ENCODE assay signal across 9 mouse cellular contexts in genomic region chr10:93611419-93612007, GRCm38 (mm10). TPM values are rescaled to one million over a fixed set of nuclear protein-coding genes. Genes with fewer than 3 reads are reported as not detected.
DNase-seq lines count a peak whose midpoint lies in the region; ATAC-seq and TF ChIP-seq lines count a peak whose summit lies in the region.
"Had no signal": no experiment of that assay in that cellular context is flagged by ENCODE, and none has a peak within 500 bp of the region (broad histone marks: within the 10 kb centered on the region; RNA-seq: fewer than 3 reads in every experiment).

No protein-coding gene starts in this region.

- no peak overlapping the region for H3K27ac ChIP-seq in spleen, adult 2 months (ENCODE audit: insufficient read depth, low read length)
- H3K27ac ChIP-seq in brown adipose tissue, adult 24 weeks (replicated peaks; ENCODE audit: low read depth, low read length) = no peak overlapping the region
- H3K27ac ChIP-seq in kidney, embryonic 15.5 days = no peak overlapping the region
- H3K27ac ChIP-seq in lung, embryonic 16.5 days (ENCODE audit: low read length) = no peak overlapping the region
- no peak overlapping the region for H3K27ac ChIP-seq in stomach, postnatal 0 days (replicated peaks)
- H3K27ac ChIP-seq: embryonic facial prominence, embryonic 12.5 days; macrophage had no signal

- peak overlapping the region; percentile 20; the same call in 1 of the 2 replicates for H3K4me2 ChIP-seq in kidney, embryonic 15.5 days
- no peak overlapping the region for H3K4me2 ChIP-seq in lung, embryonic 16.5 days (ENCODE audit: low read depth, low read length)
- H3K4me2 ChIP-seq in stomach, postnatal 0 days (replicated peaks; ENCODE audit: low read depth) = no peak overlapping the region; the same call in 1 of the 2 replicates
- H3K4me2 ChIP-seq: embryonic facial prominence, embryonic 12.5 days had no signal

- H3K27me3 ChIP-seq in spleen, adult 2 months (ENCODE audit: control insufficient read depth, insufficient read depth, low read length) = no peaks in the 10 kb centered on the region
- no peaks in the 10 kb centered on the region for H3K27me3 ChIP-seq in kidney, embryonic 15.5 days
- no peaks in the 10 kb centered on the region for H3K27me3 ChIP-seq in lung, embryonic 16.5 days (ENCODE audit: control insufficient read depth, insufficient read depth, low read depth, low read length)
- H3K27me3 ChIP-seq in stomach, postnatal 0 days (ENCODE audit: control insufficient read depth, insufficient read depth, low read length) = no peaks in the 10 kb centered on the region
- H3K27me3 ChIP-seq: embryonic facial prominence, embryonic 12.5 days had no signal

- H3K4me3 ChIP-seq in spleen, adult 2 months (ENCODE audit: extremely low read depth, insufficient read depth, insufficient read length) = no peak overlapping the region
- H3K4me3 ChIP-seq in brown adipose tissue, adult 24 weeks (ENCODE audit: insufficient read depth, low read depth, low read length) = peak overlapping the region; percentile 32; the same call in 1 of the 2 replicates
- H3K4me3 ChIP-seq in kidney, embryonic 15.5 days (replicated peaks) = no peak overlapping the region
- no peak overlapping the region for H3K4me3 ChIP-seq in lung, embryonic 16.5 days (ENCODE audit: low read length)
- no peak overlapping the region for H3K4me3 ChIP-seq in stomach, postnatal 0 days (ENCODE audit: low read depth, low read length)
- H3K4me3 ChIP-seq: embryonic facial prominence, embryonic 12.5 days had no signal

- peak; percentile 72; the same call in 1 of the 2 replicates for TF ChIP-seq CTCF in spleen, adult 2 months (IDR thresholded peaks at IDR 0.05; ENCODE audit: extremely low read depth, insufficient read depth, insufficient read length, insufficient replicate concordance)
- TF ChIP-seq CTCF in stomach, postnatal 0 days (IDR thresholded peaks at IDR 0.05; ENCODE audit: low read depth) = peak; percentile 93

- peaks cover 4% of the 10 kb centered on the region; the same call in 1 of the 2 replicates for H3K9me3 ChIP-seq in kidney, embryonic 15.5 days (replicated peaks)
- H3K9me3 ChIP-seq in lung, embryonic 16.5 days (ENCODE audit: control insufficient read depth, low read length) = peaks cover 3% of the 10 kb centered on the region
- no peaks in the 10 kb centered on the region for H3K9me3 ChIP-seq in stomach, postnatal 0 days (ENCODE audit: control insufficient read depth, low read length)
- H3K9me3 ChIP-seq: embryonic facial prominence, embryonic 12.5 days had no signal

- peaks cover 2% of the 10 kb centered on the region; the same call in 1 of the 2 replicates for H3K4me1 ChIP-seq in spleen, adult 2 months (ENCODE audit: control insufficient read depth, insufficient read depth, insufficient read length)
- H3K4me1 ChIP-seq in brown adipose tissue, adult 24 weeks (ENCODE audit: control insufficient read depth, insufficient read depth, insufficient read length, low read length) = no peaks in the 10 kb centered on the region
- H3K4me1 ChIP-seq in kidney, embryonic 15.5 days = no peaks in the 10 kb centered on the region
- no peaks in the 10 kb centered on the region for H3K4me1 ChIP-seq in lung, embryonic 16.5 days (replicated peaks; ENCODE audit: control insufficient read depth, insufficient read depth, low read length)
- H3K4me1 ChIP-seq in stomach, postnatal 0 days (replicated peaks; ENCODE audit: control insufficient read depth, insufficient read depth) = no peaks in the 10 kb centered on the region
- H3K4me1 ChIP-seq: embryonic facial prominence, embryonic 12.5 days had no signal

- no peaks in the 10 kb centered on the region for H3K36me3 ChIP-seq in spleen, adult 2 months (ENCODE audit: control insufficient read depth, insufficient read depth, low read length)
- no peaks in the 10 kb centered on the region for H3K36me3 ChIP-seq in kidney, embryonic 15.5 days
- H3K36me3 ChIP-seq in lung, embryonic 16.5 days (ENCODE audit: control insufficient read depth, insufficient read depth, low read length) = no peaks in the 10 kb centered on the region
- H3K36me3 ChIP-seq in stomach, postnatal 0 days (ENCODE audit: control insufficient read depth, insufficient read depth, low read length) = no peaks in the 10 kb centered on the region
- H3K36me3 ChIP-seq: embryonic facial prominence, embryonic 12.5 days had no signal

- peak; percentile 84 for ATAC-seq in erythroblast, adult 5-6 weeks (replicated peaks; ENCODE audit: low FRiP score, poor library complexity, severe bottlenecking)
- ATAC-seq in kidney, embryonic 15.5 days (replicated peaks; ENCODE audit: low FRiP score) = no peak
- ATAC-seq in lung, embryonic 16.5 days (ENCODE audit: low read depth) = no peak
- peak; percentile 26; the same call in 1 of the 2 replicates for ATAC-seq in stomach, postnatal 0 days (ENCODE audit: low FRiP score, low TSS enrichment)

- peak in 1 of 2 experiments; percentile 23 for DNase-seq in spleen, adult 2 months (ENCODE audit: low read depth in 1 of 2, low spot score in 2 of 2)
- no peak for DNase-seq in spleen, adult 18-20 months
- peak; percentile 36 for DNase-seq in stomach, postnatal 0 days (ENCODE audit: low spot score)

- 45% methylated on average over 18 of the region's 18 CpGs for WGBS in spleen, adult 2 months
- WGBS in kidney, embryonic 15.5 days = 45% methylated on average over 18 of the region's 18 CpGs
- WGBS in lung, embryonic 16.5 days = 41% methylated on average over 18 of the region's 18 CpGs
- 43% methylated on average over 18 of the region's 18 CpGs for WGBS in stomach, postnatal 0 days

- no peak for TF ChIP-seq POLR2A in spleen, adult 2 months (IDR thresholded peaks at IDR 0.05; ENCODE audit: low read depth, low read length)

- no peak for TF ChIP-seq EP300 in stomach, postnatal 0 days (optimal IDR thresholded peaks at IDR 0.05)

- H3K9ac ChIP-seq in kidney, embryonic 15.5 days = no peak overlapping the region
- 0 out of 2 replicates have a peak overlapping the region, but pooled peaks have one; percentile 3 for H3K9ac ChIP-seq in lung, embryonic 16.5 days (ENCODE audit: low read length)
- H3K9ac ChIP-seq in stomach, postnatal 0 days (ENCODE audit: low read length) = no peak overlapping the region
- H3K9ac ChIP-seq: embryonic facial prominence, embryonic 12.5 days had no signal

RNA-seq across cellular contexts. Expression of gene Snrpf, which starts 22.0 kb away (rescaled TPM):
- 40.8 and 79.5 TPM in 2 replicates for polyA plus RNA-seq in spleen, adult 2 months (2012; rRNA removed)
- 14.5 and 26.0 TPM in 2 replicates for polyA plus RNA-seq in brown adipose tissue, adult 24 weeks (2012; ENCODE audit: insufficient read depth, insufficient read length, missing spikeins)
- total RNA-seq in erythroblast, adult 5-6 weeks (2015; ENCODE audit: low replicate concordance) = 36.8 and 37.9 TPM in 2 replicates
- total RNA-seq in erythroblast, adult 5-6 weeks (2017; ENCODE audit: low replicate concordance) = 25.2 and 64.4 TPM in 2 replicates
- 139 TPM in 2 replicates for polyA plus RNA-seq in kidney, embryonic 15.5 days (2015; fragmentation: Nextera tagmentation; extraction: Ambion mirVana)
- 99.4 and 105 TPM in 2 replicates for polyA plus RNA-seq in lung, embryonic 16.5 days (2015; fragmentation: Nextera tagmentation; extraction: Ambion mirVana)
- 67.4 and 74.5 TPM in 2 replicates for polyA plus RNA-seq in stomach, postnatal 0 days (2015; fragmentation: Nextera tagmentation; extraction: Ambion mirVana)

RNA-seq across cellular contexts. Expression of gene Ntn4, which starts 29.0 kb away (rescaled TPM):
- 5.6 and 6.2 TPM in 2 replicates for polyA plus RNA-seq in spleen, adult 2 months (2012; rRNA removed)
- 4.5 and 6.3 TPM in 2 replicates for polyA plus RNA-seq in brown adipose tissue, adult 24 weeks (2012; ENCODE audit: insufficient read depth, insufficient read length, missing spikeins)
- 8.8 and 13.0 TPM in 2 replicates for total RNA-seq in erythroblast, adult 5-6 weeks (2015; ENCODE audit: low replicate concordance)
- total RNA-seq in erythroblast, adult 5-6 weeks (2017; ENCODE audit: low replicate concordance) = 12.6 and 16.9 TPM in 2 replicates
- polyA plus RNA-seq in kidney, embryonic 15.5 days (2015; fragmentation: Nextera tagmentation; extraction: Ambion mirVana) = 0.69 and 0.93 TPM in 2 replicates
- polyA plus RNA-seq in lung, embryonic 16.5 days (2015; fragmentation: Nextera tagmentation; extraction: Ambion mirVana) = 0.36 and 0.58 TPM in 2 replicates
- 0.76 and 0.81 TPM in 2 replicates for polyA plus RNA-seq in stomach, postnatal 0 days (2015; fragmentation: Nextera tagmentation; extraction: Ambion mirVana)

Comparison
In these comparisons a context has a peak if more than half of its experiments do, and no peak if none do; other contexts are left out.
1. ATAC-seq: peak in erythroblast, adult 5-6 weeks (single experiment) and stomach, postnatal 0 days (single experiment); none in kidney, embryonic 15.5 days (single experiment) and lung, embryonic 16.5 days (single experiment).